Mouse (Mus musculus) CH12.LX (cell line): ENCODE measurements around the gene Clip1. TPM values are rescaled to one million over a fixed set of nuclear protein-coding genes. Genes with fewer than 3 reads are reported as not detected.

ENCODE experiments used
- DNase-seq: peaks from one replicate; pipeline ENCODE4 v3.0.0-alpha.2; 2013; ENCODE audit errors: extremely low read depth
- H3K27ac ChIP-seq: 2 replicates; pipeline ENCODE4 v1.5.1; 2012; ENCODE audit warnings: low read depth, mild to moderate bottlenecking, control low read depth, moderate library complexity; ENCODE audit not compliant: insufficient read depth
- H3K27me3 ChIP-seq: replicated peaks from 2 replicates; pipeline ENCODE3; 2012; ENCODE audit warnings: inconsistent platforms
- H3K36me3 ChIP-seq, 2 experiments: replicated peaks in 1 of 2; 2 replicates each; pipeline versions ENCODE3 to v1.6.1; 2012; ENCODE audit warnings: inconsistent platforms in 1 of 2, low read length in 1 of 2, mild to moderate bottlenecking in 1 of 2, mixed read lengths in 1 of 2, moderate library complexity in 1 of 2; ENCODE audit not compliant: control insufficient read depth in 1 of 2, insufficient read depth in 1 of 2
- H3K4me1 ChIP-seq, 2 experiments: 2 replicates each; pipeline ENCODE4 v1.6.1; 2012; ENCODE audit warnings: inconsistent platforms in 1 of 2, moderate library complexity in 1 of 2; ENCODE audit not compliant: insufficient read depth in 2 of 2, control insufficient read depth in 1 of 2
- H3K4me2 ChIP-seq: 2 replicates; pipeline ENCODE4 v1.6.1; 2012; ENCODE audit warnings: low read depth, mild to moderate bottlenecking, control low read depth; ENCODE audit not compliant: poor library complexity, insufficient read depth, severe bottlenecking
- H3K4me3 ChIP-seq, 3 experiments: fragments of 150-350 bp in 1 of 3; sonication (generic) in 1 of 3; replicated peaks in 1 of 3; 2 replicates each; pipeline versions ENCODE3 to v1.5.1; 2011 to 2012; ENCODE audit warnings: low read depth in 2 of 3, low read length in 2 of 3, mild to moderate bottlenecking in 2 of 3, moderate library complexity in 2 of 3, control low read depth in 1 of 3, improper control_type of control experiment in 1 of 3, inconsistent platforms in 1 of 3, mixed read lengths in 1 of 3; ENCODE audit not compliant: poor library complexity in 1 of 3
- H3K79me2 ChIP-seq: replicated peaks from 2 replicates; pipeline ENCODE4 v1.6.1; 2012; ENCODE audit warnings: mild to moderate bottlenecking, moderate library complexity; ENCODE audit not compliant: control insufficient read depth, poor library complexity, insufficient read depth, severe bottlenecking; ENCODE audit errors: extremely low read depth
- H3K9ac ChIP-seq: 2 replicates; pipeline ENCODE4 v1.6.1; 2012; ENCODE audit warnings: low read depth, mild to moderate bottlenecking, control low read depth, moderate library complexity; ENCODE audit not compliant: insufficient read depth
- H3K9me3 ChIP-seq: replicated peaks from 2 replicates; pipeline ENCODE3; 2012; ENCODE audit warnings: low read length, inconsistent platforms, mixed read lengths
- CHD1 ChIP-seq: IDR thresholded peaks from 2 replicates; pipeline ENCODE4 v1.6.1; 2012; ENCODE audit warnings: low read depth, low read length, improper control_type of control experiment, inconsistent platforms
- CHD2 ChIP-seq: IDR thresholded peaks from 2 replicates; pipeline ENCODE4 v1.6.1; 2011; ENCODE audit warnings: low read length, improper control_type of control experiment
- CTCF ChIP-seq, 2 experiments: IDR thresholded peaks in 1 of 2; conservative IDR thresholded peaks in 1 of 2; 2 replicates each; pipeline ENCODE4 v1.5.1; 2011 to 2012; ENCODE audit warnings: low read depth in 2 of 2, low read length in 2 of 2, improper control_type of control experiment in 1 of 2, inconsistent platforms in 1 of 2, mild to moderate bottlenecking in 1 of 2, moderate library complexity in 1 of 2
- ELF1 ChIP-seq: IDR thresholded peaks from 2 replicates; pipeline ENCODE4 v1.6.1; 2014; ENCODE audit warnings: low read depth, mild to moderate bottlenecking, inconsistent platforms, low read length, improper control_type of control experiment
- EP300 ChIP-seq: IDR thresholded peaks from 2 replicates; pipeline ENCODE4 v1.6.1; 2011; ENCODE audit warnings: low read length, improper control_type of control experiment
- ETS1 ChIP-seq: conservative IDR thresholded peaks from 2 replicates; pipeline ENCODE4 v1.6.1; 2012; ENCODE audit warnings: low read depth, mild to moderate bottlenecking, inconsistent platforms, low read length, improper control_type of control experiment, moderate library complexity
- IRF4 ChIP-seq: IDR thresholded peaks from 2 replicates; pipeline ENCODE4 v1.6.1; 2014; ENCODE audit warnings: low read depth, mild to moderate bottlenecking, inconsistent platforms, low read length, improper control_type of control experiment
- JUND ChIP-seq: conservative IDR thresholded peaks from 2 replicates; pipeline ENCODE4 v1.6.1; 2011; ENCODE audit warnings: low read depth, low read length, improper control_type of control experiment
- KAT2A ChIP-seq: IDR thresholded peaks from 2 replicates; pipeline ENCODE4 v1.6.1; 2012; ENCODE audit warnings: low read length, improper control_type of control experiment, inconsistent platforms; ENCODE audit not compliant: insufficient replicate concordance
- MAX ChIP-seq: IDR thresholded peaks from 2 replicates; pipeline ENCODE4 v1.6.1; 2011; ENCODE audit warnings: low read length, improper control_type of control experiment
- MAZ ChIP-seq: IDR thresholded peaks from 2 replicates; pipeline ENCODE4 v1.6.1; 2012; ENCODE audit warnings: low read depth, mild to moderate bottlenecking, inconsistent platforms, low read length, improper control_type of control experiment, moderate library complexity
- MXI1 ChIP-seq: IDR thresholded peaks from 2 replicates; pipeline ENCODE4 v1.6.1; 2011; ENCODE audit warnings: mild to moderate bottlenecking, low read depth, low read length, improper control_type of control experiment
- RCOR1 ChIP-seq: conservative IDR thresholded peaks from 2 replicates; pipeline ENCODE4 v1.6.1; 2012; ENCODE audit warnings: low read depth, mild to moderate bottlenecking, inconsistent platforms, low read length, improper control_type of control experiment
- SIN3A ChIP-seq: IDR thresholded peaks from 2 replicates; pipeline ENCODE4 v1.6.1; 2012; ENCODE audit warnings: low read length, improper control_type of control experiment, inconsistent platforms
- TBP ChIP-seq: conservative IDR thresholded peaks from 2 replicates; pipeline ENCODE4 v1.6.1; 2011; ENCODE audit warnings: low read depth, low read length, improper control_type of control experiment
- USF1 ChIP-seq: IDR thresholded peaks from 2 replicates; pipeline ENCODE4 v1.6.1; 2014; ENCODE audit warnings: low read depth, mild to moderate bottlenecking, inconsistent platforms, low read length, improper control_type of control experiment
- ZC3H11A ChIP-seq: IDR thresholded peaks from 2 replicates; pipeline ENCODE4 v1.6.1; 2012; ENCODE audit warnings: low read depth, mild to moderate bottlenecking, inconsistent platforms, low read length, improper control_type of control experiment
- dilution Hi-C: fragments of 300-500 bp; cut with MboI; formaldehyde crosslinking; loops from 2 replicates; pipeline ENCODE4 v1.14.3; 2020; ENCODE audit warnings: low sequenced_read_pairs; ENCODE audit not compliant: extremely low pct_unique_long_range_greater_than_20kb, extremely low pct_ligation_motif_present
- in situ Hi-C: fragments of 300-500 bp; cut with MboI; formaldehyde crosslinking; loops from 3 replicates; pipeline ENCODE4 v1.14.3; 2019; ENCODE audit warnings: low sequenced_read_pairs, low pct_ligation_motif_present, low pct_unique_long_range_greater_than_20kb, mixed read lengths
- polyA plus RNA-seq: library from polyadenylated mRNA; unstranded; fragments of >175 nt; gene quantifications from 2 replicates; pipeline ENCODE4 v1.2.1, GENCODE M21; 2012; ENCODE audit warnings: low read depth; ENCODE audit not compliant: insufficient read length
- total RNA-seq, 2 experiments: library from RNA; depleted of rRNA; stranded (reverse); fragments of 300-350 nt in 1 of 2; fragments of >200 nt in 1 of 2; gene quantifications; 2 replicates each; pipeline ENCODE4 v1.2.3; 2012 to 2014

Clip1 gene
- total and polyA plus RNA-seq, 3 experiments, result 24.9 to 42.9 (median 28.1) TPM

- no peaks in the 10 kb centered on the region for H3K9me3 ChIP-seq
- in situ Hi-C loops, result no loop called here
- no peaks in the 10 kb centered on the region for H3K27me3 ChIP-seq
- no peak for TF ChIP-seq JUND
- no peak for TF ChIP-seq SIN3A
- TF ChIP-seq ETS1, result no peak
- TF ChIP-seq USF1, result no peak
- no peak for TF ChIP-seq MXI1
- TF ChIP-seq RCOR1, result no peak
- TF ChIP-seq ELF1, result no peak
- no peak for TF ChIP-seq ZC3H11A
- no peak for TF ChIP-seq IRF4
- no peak for TF ChIP-seq EP300
- no peak for TF ChIP-seq TBP
- no peak for TF ChIP-seq CHD2
- TF ChIP-seq CHD1, result no peak
- no peak for TF ChIP-seq KAT2A
- no peak for TF ChIP-seq CTCF (conservative IDR thresholded peaks at IDR 0.05 in 1 of 2, IDR thresholded peaks at IDR 0.05 in 1 of 2; ENCODE audit: low read depth in 2 of 2, low read length in 2 of 2)
- no peak for TF ChIP-seq MAX
- TF ChIP-seq, all 38 proteins: peak for 0
- no peak overlapping the region for H3K4me2 ChIP-seq
- H3K79me2 ChIP-seq, result no peaks in the 10 kb centered on the region; the same call in 1 of the 2 replicates
- H3K36me3 ChIP-seq, result peaks cover 29 to 77% of the 10 kb centered on the region in 2 experiments
- no peak overlapping the region for H3K4me3 ChIP-seq
- no peak overlapping the region for H3K27ac ChIP-seq
- dilution Hi-C loops, result no loop called here
- H3K4me1 ChIP-seq, result peaks cover 0 to 19% of the 10 kb centered on the region in 2 experiments; a peak in 2 of 4 replicates
- H3K9ac ChIP-seq, result no peak overlapping the region
- no peak for DNase-seq
Measured at GRCm38 (mm10) chr5:123599319-123599718, 85.1 kb downstream of the Clip1 start.

DNA sequence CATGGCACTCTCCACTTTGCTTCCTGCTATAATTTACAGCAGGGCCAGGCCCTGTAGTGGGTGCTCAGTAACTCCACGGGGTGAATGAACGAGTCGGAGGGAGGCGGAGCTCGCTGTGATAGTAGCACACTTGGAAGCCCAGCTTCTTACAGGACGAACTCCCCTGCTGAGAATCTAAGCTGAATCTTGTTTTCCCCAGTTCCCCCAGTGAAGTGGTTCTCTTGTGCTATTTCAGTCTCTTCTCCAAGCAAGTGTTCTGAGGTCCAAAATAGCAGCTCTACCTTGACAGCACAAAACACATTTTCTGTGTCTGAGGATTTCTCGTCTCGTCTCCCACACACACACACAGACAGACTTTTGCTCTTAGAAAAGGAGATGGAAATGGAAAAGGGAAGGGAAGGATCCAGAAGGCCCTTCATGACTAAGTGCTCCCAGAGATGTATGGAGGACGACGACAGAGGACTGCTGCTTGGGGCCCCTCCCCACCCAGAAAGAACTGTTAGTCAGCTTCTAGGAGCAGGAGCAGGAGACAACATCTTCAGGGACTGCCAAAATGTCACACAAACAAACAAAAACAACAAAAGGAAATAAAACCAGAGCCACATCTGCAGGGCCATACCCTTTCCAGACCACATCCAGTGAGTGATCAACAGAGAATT, 90.7 kb downstream of the Clip1 start:
- Histone ChIP-seq H3K27me3 (no peaks in the 10 kb centered on the region), H3K36me3 (peaks cover 16 to 73% of the 10 kb centered on the region in 2 experiments), H3K4me1 (peaks cover 0 to 6% of the 10 kb centered on the region in 2 experiments; a peak in 1 of 4 replicates), H3K4me2 (no peak overlapping the region), H3K9me3 (no peaks in the 10 kb centered on the region), H3K27ac (no peak overlapping the region), H3K4me3 (no peak overlapping the region), H3K79me2 (no peaks in the 10 kb centered on the region), H3K9ac (no peak overlapping the region)
- in situ Hi-C loops (no loop called here), dilution Hi-C loops (no loop called here)
- DNase-seq, result no peak
- no peak for TF ChIP-seq MAZ
- no peak for TF ChIP-seq CTCF (conservative IDR thresholded peaks at IDR 0.05 in 1 of 2, IDR thresholded peaks at IDR 0.05 in 1 of 2; ENCODE audit: low read depth in 2 of 2, low read length in 2 of 2)
- no peak for TF ChIP-seq KAT2A
